Mouse (Mus musculus) olfactory bulb, adult 2 months (tissue): ENCODE results near the gene Rbfox2.

ENCODE experiments used
- CTCF ChIP-seq: fragments of 200-500 bp; IDR thresholded peaks from 2 replicates; pipeline ENCODE4 v1.5.1; 2012; ENCODE audit warnings: low read depth, mild to moderate bottlenecking, low read length, moderate library complexity; ENCODE audit not compliant: insufficient read depth
- POLR2A ChIP-seq: fragments of 200-500 bp; IDR thresholded peaks from 2 replicates; pipeline ENCODE4 v1.6.1; 2012; ENCODE audit warnings: mild to moderate bottlenecking, low read depth, low read length, moderate library complexity; ENCODE audit not compliant: insufficient read depth

- TF ChIP-seq CTCF (no peak), POLR2A (no peak)
Measured at GRCm38 (mm10) chr15:77338924-77339429, 32.2 kb upstream of the Rbfox2 start.
